Mouse (Mus musculus) small intestine, adult 2 months (tissue): Measurements from ENCODE around the gene Ctcf. TPM values are rescaled to one million over a fixed set of nuclear protein-coding genes. Genes with fewer than 3 reads are reported as not detected.

Experiments
- H3K27ac ChIP-seq: fragments of 200-500 bp; 2 replicates; pipeline ENCODE4 v1.5.1; 2012; ENCODE audit warnings: low read depth, low read length, control low read depth, inconsistent platforms; ENCODE audit not compliant: insufficient read depth
- H3K27me3 ChIP-seq: fragments of 200-500 bp; 2 replicates; pipeline ENCODE4 v1.6.1; 2012; ENCODE audit warnings: mild to moderate bottlenecking, moderate library complexity, low read length, inconsistent platforms; ENCODE audit not compliant: control insufficient read depth, insufficient read depth
- H3K36me3 ChIP-seq: fragments of 200-500 bp; 2 replicates; pipeline ENCODE4 v1.6.1; 2012; ENCODE audit warnings: mild to moderate bottlenecking, low read length, control low read depth, inconsistent platforms; ENCODE audit not compliant: control insufficient read depth, insufficient read depth
- H3K4me1 ChIP-seq: fragments of 200-500 bp; 2 replicates; pipeline ENCODE4 v1.6.1; 2012; ENCODE audit warnings: low read length, inconsistent platforms, mixed read lengths; ENCODE audit not compliant: control insufficient read depth, insufficient read depth, insufficient read length
- H3K4me3 ChIP-seq: fragments of 200-500 bp; 2 replicates; pipeline ENCODE4 v1.5.1; 2012; ENCODE audit warnings: low read depth, mild to moderate bottlenecking, control low read depth, inconsistent platforms, low read length, moderate library complexity
- CTCF ChIP-seq: fragments of 200-500 bp; IDR thresholded peaks from 2 replicates; pipeline ENCODE4 v1.5.1; 2012; ENCODE audit warnings: low read depth, mild to moderate bottlenecking, control low read depth, inconsistent platforms, low read length, moderate library complexity, mixed read lengths; ENCODE audit not compliant: insufficient replicate concordance, insufficient read length; ENCODE audit errors: extremely low read depth
- POLR2A ChIP-seq: fragments of 200-500 bp; IDR thresholded peaks from 2 replicates; pipeline ENCODE4 v1.6.1; 2012; ENCODE audit warnings: low read depth, mild to moderate bottlenecking, control low read depth, inconsistent platforms, low read length, moderate library complexity
- WGBS: fragments of 180-500 bp; shearing (Covaris S2); methylation state at CpG from one replicate; pipeline ENCODE4 v1.1.7; 2018; 5-methylcytosine and 5-hydroxymethylcytosine counted together
- polyA plus RNA-seq: library from polyadenylated mRNA; depleted of rRNA; stranded (reverse); fragments of >200 nt; gene quantifications from 2 replicates; pipeline ENCODE4 v1.2.3, GENCODE M21; 2012

Gene Ctcf
- polyA plus RNA-seq, 1 experiment, result 8.4 TPM

GRCm38 (mm10) chr8:105689256-105689982, 53.1 kb downstream of the Ctcf start:
- TF ChIP-seq CTCF (no peak), POLR2A (no peak)
- peaks cover 8% of the 10 kb centered on the region for H3K4me1 ChIP-seq
- H3K36me3 ChIP-seq, result no peaks in the 10 kb centered on the region
- H3K27ac ChIP-seq, result no peak overlapping the region
- WGBS, result 76% methylated on average over 35 of the region's 35 CpGs
- peaks cover 7% of the 10 kb centered on the region; the same call in 1 of the 2 replicates for H3K27me3 ChIP-seq
- no peak overlapping the region for H3K4me3 ChIP-seq

GRCm38 (mm10) chr8:105689983-105690360, 53.6 kb downstream of the Ctcf start:
- WGBS, result 94% methylated on average over 9 of the region's 9 CpGs
- peaks cover 7% of the 10 kb centered on the region; the same call in 1 of the 2 replicates for H3K27me3 ChIP-seq
- peaks cover 8% of the 10 kb centered on the region for H3K4me1 ChIP-seq
- no peak overlapping the region for H3K4me3 ChIP-seq
- no peaks in the 10 kb centered on the region for H3K36me3 ChIP-seq
- TF ChIP-seq CTCF (no peak), POLR2A (no peak)
- H3K27ac ChIP-seq, result no peak overlapping the region

- H3K4me3 ChIP-seq, result no peak overlapping the region
- no peaks in the 10 kb centered on the region for H3K36me3 ChIP-seq
- H3K27ac ChIP-seq, result no peak overlapping the region
- no peak for TF ChIP-seq CTCF
- no peak for TF ChIP-seq POLR2A
- peaks cover 8% of the 10 kb centered on the region for H3K4me1 ChIP-seq
- 79% methylated on average over 14 of the region's 14 CpGs for WGBS
- H3K27me3 ChIP-seq, result peaks cover 7% of the 10 kb centered on the region; the same call in 1 of the 2 replicates
These were observed 54.6 kb downstream of the Ctcf start for GRCm38 (mm10) chr8:105690978-105691377.

DNA sequence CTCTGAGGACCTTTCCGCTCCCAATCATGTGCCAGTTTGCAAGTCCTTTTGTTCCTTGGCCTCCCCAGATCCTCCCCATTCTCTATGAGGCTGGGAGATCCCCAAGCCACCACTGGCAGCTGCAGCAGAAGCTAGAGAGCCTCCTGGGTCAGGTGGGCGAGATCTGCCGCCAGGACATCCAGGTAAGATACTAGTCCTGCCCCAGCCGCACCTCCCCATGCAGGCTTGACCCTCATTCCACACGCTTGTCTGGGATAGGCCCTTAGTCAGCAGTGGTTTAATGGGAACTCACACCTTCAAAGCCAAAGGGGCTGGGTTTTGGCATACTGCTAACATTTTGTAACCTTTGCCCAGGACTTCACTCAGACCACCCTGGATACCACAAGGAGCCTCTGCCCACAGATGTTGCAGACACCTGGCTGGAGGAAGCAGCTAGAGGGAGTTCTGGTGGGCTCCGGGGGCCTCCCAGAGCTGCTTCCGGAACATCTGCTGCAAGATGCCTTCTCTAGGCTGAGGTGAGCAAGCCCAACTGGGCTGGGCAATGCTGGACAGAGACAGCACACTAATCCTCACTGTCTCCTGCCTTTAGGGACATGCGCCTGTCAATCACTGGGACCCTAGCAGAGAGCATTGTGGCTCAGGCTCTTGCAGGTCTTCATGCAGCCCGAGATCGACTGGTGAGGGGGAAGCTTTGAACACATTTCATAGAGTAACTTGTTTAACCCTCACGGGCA, 56.2 kb downstream of the Ctcf start:
- H3K4me3 ChIP-seq, result no peak overlapping the region
- H3K27ac ChIP-seq, result no peak overlapping the region
- H3K36me3 ChIP-seq, result peaks cover 2% of the 10 kb centered on the region; the same call in 1 of the 2 replicates
- peaks cover 8% of the 10 kb centered on the region for H3K4me1 ChIP-seq
- 91% methylated on average over 11 of the region's 11 CpGs for WGBS
- peaks cover 7% of the 10 kb centered on the region; the same call in 1 of the 2 replicates for H3K27me3 ChIP-seq
- TF ChIP-seq POLR2A (no peak), CTCF (no peak)

GRCm38 (mm10) chr8:105693648-105694047, 57.3 kb downstream of the Ctcf start:
- no peak for TF ChIP-seq POLR2A
- TF ChIP-seq CTCF, result no peak
- Histone ChIP-seq H3K36me3 (peaks cover 5% of the 10 kb centered on the region; the same call in 1 of the 2 replicates), H3K4me3 (peak overlapping the region; percentile 59), H3K27ac (no peak overlapping the region), H3K4me1 (peaks cover 8% of the 10 kb centered on the region), H3K27me3 (peaks cover 7% of the 10 kb centered on the region; the same call in 1 of the 2 replicates)
- WGBS, result 19% methylated on average over 30 of the region's 30 CpGs

- peaks cover 7% of the 10 kb centered on the region; the same call in 1 of the 2 replicates for H3K27me3 ChIP-seq
- WGBS, result 23% methylated on average over 40 of the region's 40 CpGs
- H3K36me3 ChIP-seq, result peaks cover 7% of the 10 kb centered on the region; the same call in 1 of the 2 replicates
- no peak for TF ChIP-seq CTCF
- no peak for TF ChIP-seq POLR2A
- H3K4me1 ChIP-seq, result peaks cover 8% of the 10 kb centered on the region
- peak overlapping the region; percentile 59 for H3K4me3 ChIP-seq
- no peak overlapping the region for H3K27ac ChIP-seq
These were observed 57.9 kb downstream of the Ctcf start for GRCm38 (mm10) chr8:105694051-105694799.
